Mouse (Mus musculus) A20 (cell line): ENCODE measurements around the gene Sema3c.
A peak's percentile ranks its signal among the peaks of the same experiment; 100 is the strongest.
"Not testable (repeated sequence)": the region's sequence is repeated elsewhere in the genome, so short reads cannot be mapped to it uniquely, and the experiment has no call there.

Experiments used
- DNase-seq: peaks from one replicate; pipeline ENCODE4 v3.0.0-alpha.2; 2011; ENCODE audit warnings: low read depth, low spot score

Gene Sema3c

GRCm38 (mm10) chr5:17573694-17574380 lies at the start of gene Sema3c:
Sema3c (plus strand) TSS chr5:17574281.
- no peak for DNase-seq

- not testable (repeated sequence) for DNase-seq
These were observed 42.9 kb upstream of the Sema3c start for GRCm38 (mm10) chr5:17531165-17531564.

- no peak for DNase-seq
These were observed 30.9 kb upstream of the Sema3c start for GRCm38 (mm10) chr5:17543141-17543540.

GRCm38 (mm10) chr5:17544904-17545449 lies 29.1 kb upstream of the Sema3c start:
- no peak for DNase-seq

- DNase-seq, result no peak
These were observed 22.4 kb upstream of the Sema3c start for GRCm38 (mm10) chr5:17551693-17552092.

GRCm38 (mm10) chr5:17556073-17556473 lies 18.0 kb upstream of the Sema3c start:
- no peak for DNase-seq

- DNase-seq, result no peak
These were observed 17.3 kb upstream of the Sema3c start for GRCm38 (mm10) chr5:17556715-17557265.

GRCm38 (mm10) chr5:17571571-17571970 lies 2.5 kb upstream of the Sema3c start:
- no peak for DNase-seq

GRCm38 (mm10) chr5:17574413-17575182 lies 517 bp downstream of the Sema3c start:
- DNase-seq, result no peak

GRCm38 (mm10) chr5:17575183-17575495 lies 1.1 kb downstream of the Sema3c start:
- no peak for DNase-seq

GRCm38 (mm10) chr5:17576069-17576468 lies 2.0 kb downstream of the Sema3c start:
- DNase-seq, result no peak

- no peak for DNase-seq
These were observed 8.0 kb downstream of the Sema3c start for GRCm38 (mm10) chr5:17582047-17582515.

GRCm38 (mm10) chr5:17584299-17584945 lies 10.3 kb downstream of the Sema3c start:
- no peak for DNase-seq

- DNase-seq, result no peak
These were observed 12.6 kb downstream of the Sema3c start for GRCm38 (mm10) chr5:17586518-17587210.

GRCm38 (mm10) chr5:17591908-17592307 lies 17.8 kb downstream of the Sema3c start:
- DNase-seq, result peak; percentile 3

- no peak for DNase-seq
These were observed 27.6 kb downstream of the Sema3c start for GRCm38 (mm10) chr5:17601700-17602099.

- no peak for DNase-seq
These were observed 46.5 kb downstream of the Sema3c start for GRCm38 (mm10) chr5:17620619-17621018.

GRCm38 (mm10) chr5:17622564-17622963 lies 48.5 kb downstream of the Sema3c start:
- DNase-seq, result no peak

GRCm38 (mm10) chr5:17628606-17629005 lies 54.5 kb downstream of the Sema3c start:
- no peak for DNase-seq

GRCm38 (mm10) chr5:17629599-17629998 lies 55.5 kb downstream of the Sema3c start:
- no peak for DNase-seq

GRCm38 (mm10) chr5:17639519-17639918 lies 65.4 kb downstream of the Sema3c start:
- no peak for DNase-seq
